Mouse (Mus musculus): Measurements from ENCODE around the gene Chl1. TPM values are rescaled to one million over a fixed set of nuclear protein-coding genes. Genes with fewer than 3 reads are reported as not detected.
A peak's percentile ranks its signal among the peaks of the same experiment; 100 is the strongest.

Chl1 gene
- total RNA-seq, 2 experiments from 2014 or later = 170 to 181 TPM

- no peak for DNase-seq
Observed at GRCm38 (mm10) chr6:103665677-103666316, 155.4 kb downstream of the Chl1 start.

- no peak for DNase-seq
Observed at GRCm38 (mm10) chr6:103673111-103673510, 162.7 kb downstream of the Chl1 start.

- DNase-seq = peak; percentile 75 to 78
Observed at GRCm38 (mm10) chr6:103674332-103674731, 163.9 kb downstream of the Chl1 start.

GRCm38 (mm10) chr6:103675145-103675544 lies 164.8 kb downstream of the Chl1 start:
- no peak for DNase-seq

- peak; percentile 30 to 37 for DNase-seq
Observed at GRCm38 (mm10) chr6:103676664-103677063, 166.3 kb downstream of the Chl1 start.

- DNase-seq = no peak
Observed at GRCm38 (mm10) chr6:103677072-103677471, 166.7 kb downstream of the Chl1 start.

- peak; percentile 47 to 64 for DNase-seq
Observed at GRCm38 (mm10) chr6:103682854-103683574, 172.6 kb downstream of the Chl1 start.

GRCm38 (mm10) chr6:103692511-103692910 lies 182.1 kb downstream of the Chl1 start:
- DNase-seq = no peak

- no peak for DNase-seq
Observed at GRCm38 (mm10) chr6:103697349-103698028, 187.1 kb downstream of the Chl1 start.

- no peak for DNase-seq
Observed at GRCm38 (mm10) chr6:103699482-103699881, 189.1 kb downstream of the Chl1 start.

GRCm38 (mm10) chr6:103699895-103700294 lies 189.5 kb downstream of the Chl1 start:
- no peak for DNase-seq

GRCm38 (mm10) chr6:103700336-103700735 lies 189.9 kb downstream of the Chl1 start:
- no peak for DNase-seq

- no peak for DNase-seq
Observed at GRCm38 (mm10) chr6:103706366-103706765, 196.0 kb downstream of the Chl1 start.

GRCm38 (mm10) chr6:103739291-103739690 lies 228.9 kb downstream of the Chl1 start:
- no peak for DNase-seq

GRCm38 (mm10) chr6:103742784-103743183 lies 232.4 kb downstream of the Chl1 start:
- no peak for DNase-seq

- peak; percentile 16 to 26 for DNase-seq
Observed at GRCm38 (mm10) chr6:103746103-103746502, 235.7 kb downstream of the Chl1 start.

- no peak for DNase-seq
Observed at GRCm38 (mm10) chr6:103749122-103749773, 238.9 kb downstream of the Chl1 start.

GRCm38 (mm10) chr6:103753891-103754290 lies 243.5 kb downstream of the Chl1 start:
- no peak for DNase-seq

- no peak for DNase-seq
Observed at GRCm38 (mm10) chr6:103766830-103767229, 256.4 kb downstream of the Chl1 start.

- DNase-seq = no peak
Observed at GRCm38 (mm10) chr6:103781058-103781457, 270.7 kb downstream of the Chl1 start.

GRCm38 (mm10) chr6:103791077-103791632 lies 280.8 kb downstream of the Chl1 start:
- DNase-seq = no peak

- DNase-seq = no peak
Observed at GRCm38 (mm10) chr6:103795241-103795640, 284.9 kb downstream of the Chl1 start.
